8 mouse cellular contexts compared by ENCODE assay signal in the genomic region with DNA sequence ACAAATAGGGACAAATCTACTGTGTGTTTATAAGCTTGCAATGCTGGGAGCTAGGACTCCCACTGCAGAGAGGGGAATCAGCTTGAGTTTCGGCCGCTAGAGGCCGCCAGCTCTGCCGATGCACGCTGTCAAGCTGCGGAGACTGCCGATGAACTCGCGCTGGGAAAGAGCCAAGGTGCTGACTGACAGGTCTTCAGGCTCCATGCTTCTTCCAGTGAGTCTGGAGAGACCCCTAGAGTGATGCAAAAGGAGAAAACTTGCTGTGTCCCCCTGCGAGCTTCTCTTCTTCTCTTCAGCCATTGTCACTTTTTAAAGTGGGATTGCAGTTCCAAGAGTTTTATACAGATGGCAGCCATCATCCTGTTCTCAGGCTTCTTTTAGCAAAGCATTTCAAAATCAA. TPM values are rescaled to one million over a fixed set of nuclear protein-coding genes. Genes with fewer than 3 reads are reported as not detected.
DNase-seq lines count a peak whose midpoint lies in the region; ATAC-seq and TF ChIP-seq lines count a peak whose summit lies in the region.

No protein-coding gene starts in this region.

- peaks cover 57% of the 10 kb centered on the region for H3K36me3 ChIP-seq in E14TG2a.4 (ENCODE audit: insufficient read depth, low read length)
- H3K36me3 ChIP-seq in forebrain, embryonic 13.5 days (ENCODE audit: poor library complexity, severe bottlenecking) = peaks cover 45% of the 10 kb centered on the region
- H3K36me3 ChIP-seq in heart, postnatal 0 days (replicated peaks; ENCODE audit: control insufficient read depth, insufficient read depth, low read length) = peaks cover 39% of the 10 kb centered on the region
- peaks cover 5% of the 10 kb centered on the region for H3K36me3 ChIP-seq in liver, embryonic 14.5 days (replicated peaks; ENCODE audit: control insufficient read depth, insufficient read depth, low read depth)
- peaks cover 35% of the 10 kb centered on the region for H3K36me3 ChIP-seq in neural tube, embryonic 12.5 days
- H3K36me3 ChIP-seq in stomach, embryonic 16.5 days (ENCODE audit: control insufficient read depth, insufficient read depth, low read length) = peaks cover 7% of the 10 kb centered on the region; the same call in 1 of the 2 replicates

- WGBS in forebrain, embryonic 13.5 days = 5% methylated on average over 10 of the region's 10 CpGs
- under 1% methylated on average over 10 of the region's 10 CpGs for WGBS in heart, postnatal 0 days
- WGBS in liver, embryonic 14.5 days (ENCODE audit: insufficient replicate concordance) = 5% methylated on average over 10 of the region's 10 CpGs
- 4% methylated on average over 10 of the region's 10 CpGs for WGBS in neural tube, embryonic 12.5 days
- 5% methylated on average over 10 of the region's 10 CpGs for WGBS in stomach, embryonic 16.5 days

- no peaks in the 10 kb centered on the region for H3K27me3 ChIP-seq in E14TG2a.4 (ENCODE audit: insufficient read depth, low read length)
- H3K27me3 ChIP-seq in forebrain, embryonic 13.5 days = no peaks in the 10 kb centered on the region
- no peaks in the 10 kb centered on the region for H3K27me3 ChIP-seq in heart, postnatal 0 days (ENCODE audit: control insufficient read depth, insufficient read depth, low read length)
- no peaks in the 10 kb centered on the region for H3K27me3 ChIP-seq in liver, embryonic 14.5 days (ENCODE audit: control insufficient read depth, insufficient read depth, low read length)
- H3K27me3 ChIP-seq in neural tube, embryonic 12.5 days (replicated peaks) = no peaks in the 10 kb centered on the region
- H3K27me3 ChIP-seq in stomach, embryonic 16.5 days (ENCODE audit: control insufficient read depth, insufficient read depth, low read length) = no peaks in the 10 kb centered on the region

- H3K27ac ChIP-seq in forebrain, embryonic 13.5 days = no peak overlapping the region
- H3K27ac ChIP-seq in heart, postnatal 0 days (ENCODE audit: low read depth) = no peak overlapping the region
- H3K27ac ChIP-seq in liver, embryonic 14.5 days = no peak overlapping the region
- H3K27ac ChIP-seq in neural tube, embryonic 12.5 days = no peak overlapping the region
- H3K27ac ChIP-seq in stomach, embryonic 16.5 days (ENCODE audit: low read length) = no peak overlapping the region

- H3K9me3 ChIP-seq in E14TG2a.4 (ENCODE audit: low read length) = no peaks in the 10 kb centered on the region
- H3K9me3 ChIP-seq in forebrain, embryonic 13.5 days (replicated peaks) = no peaks in the 10 kb centered on the region
- no peaks in the 10 kb centered on the region for H3K9me3 ChIP-seq in heart, postnatal 0 days (replicated peaks; ENCODE audit: control insufficient read depth, low read length)
- H3K9me3 ChIP-seq in liver, embryonic 14.5 days (ENCODE audit: control insufficient read depth, low read length) = no peaks in the 10 kb centered on the region
- H3K9me3 ChIP-seq in neural tube, embryonic 12.5 days = no peaks in the 10 kb centered on the region
- no peaks in the 10 kb centered on the region for H3K9me3 ChIP-seq in stomach, embryonic 16.5 days (replicated peaks; ENCODE audit: control insufficient read depth, low read length)

- TF ChIP-seq CTCF in E14TG2a.4 (conservative IDR thresholded peaks at IDR 0.05; ENCODE audit: low read length) = peak; percentile 93
- TF ChIP-seq CTCF in heart, postnatal 0 days (IDR thresholded peaks at IDR 0.05; ENCODE audit: low read depth) = peak; percentile 82
- TF ChIP-seq CTCF in liver, embryonic 14.5 days (IDR thresholded peaks at IDR 0.05; ENCODE audit: low read depth) = peak; percentile 93

- peak; percentile 52; the same call in 1 of the 2 replicates for ATAC-seq in cerebellum, adult (ENCODE audit: insufficient number of reproducible peaks, low FRiP score, low TSS enrichment)
- peak; percentile 79; the same call in 1 of the 2 replicates for ATAC-seq in forebrain, embryonic 13.5 days
- ATAC-seq in heart, postnatal 0 days (ENCODE audit: insufficient read depth, low read depth) = peak; percentile 77
- ATAC-seq in liver, embryonic 14.5 days (ENCODE audit: insufficient read depth) = peak; percentile 53; the same call in 1 of the 2 replicates
- ATAC-seq in neural tube, embryonic 12.5 days (ENCODE audit: low FRiP score, low read depth) = no peak
- ATAC-seq in stomach, embryonic 16.5 days (ENCODE audit: insufficient read depth, low FRiP score) = peak; percentile 63; the same call in 1 of the 2 replicates

- peaks cover 51% of the 10 kb centered on the region for H3K4me1 ChIP-seq in E14TG2a.4 (replicated peaks; ENCODE audit: low read depth, low read length)
- H3K4me1 ChIP-seq in forebrain, embryonic 13.5 days = no peaks in the 10 kb centered on the region
- H3K4me1 ChIP-seq in heart, postnatal 0 days (ENCODE audit: control insufficient read depth, insufficient read depth) = no peaks in the 10 kb centered on the region
- H3K4me1 ChIP-seq in liver, embryonic 14.5 days (replicated peaks; ENCODE audit: control insufficient read depth in 2 of 2, insufficient read depth in 2 of 2, low read length in 1 of 2) = no peaks in the 10 kb centered on the region
- no peaks in the 10 kb centered on the region for H3K4me1 ChIP-seq in neural tube, embryonic 12.5 days
- no peaks in the 10 kb centered on the region for H3K4me1 ChIP-seq in stomach, embryonic 16.5 days (ENCODE audit: control insufficient read depth, insufficient read depth, low read length)

- TF ChIP-seq EP300 in heart, postnatal 0 days (IDR thresholded peaks at IDR 0.05; ENCODE audit: low read depth) = no peak
- no peak for TF ChIP-seq EP300 in liver, embryonic 14.5 days (IDR thresholded peaks at IDR 0.05; ENCODE audit: low read depth)

- DNase-seq in heart, postnatal 0 days (ENCODE audit: low spot score) = peak; percentile 54
- peak; percentile 76 to 92 for DNase-seq in kidney, postnatal 36 days
- DNase-seq in liver, embryonic 14.5 days (ENCODE audit: low read depth in 3 of 3, low spot score in 3 of 3) = peak in 1 of 3 experiments; percentile 26

- H3K4me3 ChIP-seq in E14TG2a.4 (replicated peaks; ENCODE audit: low read length) = no peak overlapping the region
- H3K4me3 ChIP-seq in forebrain, embryonic 13.5 days = no peak overlapping the region
- peak overlapping the region; percentile 22; the same call in 1 of the 2 replicates for H3K4me3 ChIP-seq in heart, postnatal 0 days (ENCODE audit: low read depth, low read length)
- H3K4me3 ChIP-seq in liver, embryonic 14.5 days (ENCODE audit: insufficient read depth in 1 of 2, low read depth in 2 of 2, low read length in 2 of 2) = no peak overlapping the region
- no peak overlapping the region for H3K4me3 ChIP-seq in neural tube, embryonic 12.5 days
- H3K4me3 ChIP-seq in stomach, embryonic 16.5 days (replicated peaks; ENCODE audit: low read length) = peak overlapping the region; percentile 34

- H3K9ac ChIP-seq in forebrain, embryonic 13.5 days = no peak overlapping the region
- no peak overlapping the region for H3K9ac ChIP-seq in heart, postnatal 0 days (replicated peaks; ENCODE audit: low read depth, low read length)
- no peak overlapping the region for H3K9ac ChIP-seq in liver, embryonic 14.5 days (replicated peaks)
- no peak overlapping the region for H3K9ac ChIP-seq in neural tube, embryonic 12.5 days
- peak overlapping the region; percentile 60 for H3K9ac ChIP-seq in stomach, embryonic 16.5 days (ENCODE audit: low read length)

- peak overlapping the region; percentile 46 for H3K4me2 ChIP-seq in forebrain, embryonic 13.5 days
- H3K4me2 ChIP-seq in heart, postnatal 0 days (ENCODE audit: low read depth, low read length) = peak overlapping the region; percentile 52
- peak overlapping the region; percentile 50; the same call in 1 of the 2 replicates for H3K4me2 ChIP-seq in liver, embryonic 14.5 days (ENCODE audit: low read depth)
- peak overlapping the region; percentile 39 for H3K4me2 ChIP-seq in neural tube, embryonic 12.5 days (replicated peaks)
- H3K4me2 ChIP-seq in stomach, embryonic 16.5 days (ENCODE audit: low read depth, low read length) = peak overlapping the region; percentile 53

RNA-seq across cellular contexts. Expression of a gene that starts 6.4 kb away (rescaled TPM):
- 24.8 and 27.0 TPM in 2 replicates for polyA plus RNA-seq in forebrain, embryonic 13.5 days (2015; fragmentation: Nextera tagmentation; extraction: Ambion mirVana)
- total RNA-seq in heart, postnatal 0 days (2014; rRNA removed; ENCODE audit: low replicate concordance) = 2.8 and 4.3 TPM in 2 replicates
- 3.4 and 3.8 TPM in 2 replicates for polyA plus RNA-seq in heart, postnatal 0 days (2015; fragmentation: Nextera tagmentation; extraction: Ambion mirVana)
- 28.7 and 33.7 TPM in 2 replicates for polyA plus RNA-seq in liver, embryonic 14.5 days (2012; rRNA removed)
- polyA plus RNA-seq in liver, embryonic 14.5 days (2014; fragmentation: Nextera tagmentation; extraction: Ambion mirVana) = 30.8 and 33.5 TPM in 2 replicates
- 21.0 and 22.1 TPM in 2 replicates for polyA plus RNA-seq in neural tube, embryonic 12.5 days (2016; fragmentation: Nextera tagmentation; extraction: Ambion mirVana)
- 19.0 and 19.6 TPM in 2 replicates for polyA plus RNA-seq in stomach, embryonic 16.5 days (2015; fragmentation: Nextera tagmentation; extraction: Ambion mirVana)

RNA-seq across cellular contexts. Expression of a gene that starts 31.0 kb away (rescaled TPM):
- 44.8 and 48.9 TPM in 2 replicates for polyA plus RNA-seq in forebrain, embryonic 13.5 days (2015; fragmentation: Nextera tagmentation; extraction: Ambion mirVana)
- 15.4 and 18.5 TPM in 2 replicates for total RNA-seq in heart, postnatal 0 days (2014; rRNA removed; ENCODE audit: low replicate concordance)
- 28.2 and 31.3 TPM in 2 replicates for polyA plus RNA-seq in heart, postnatal 0 days (2015; fragmentation: Nextera tagmentation; extraction: Ambion mirVana)
- polyA plus RNA-seq in liver, embryonic 14.5 days (2012; rRNA removed) = 8.1 and 10.9 TPM in 2 replicates
- polyA plus RNA-seq in liver, embryonic 14.5 days (2014; fragmentation: Nextera tagmentation; extraction: Ambion mirVana) = 15.6 and 16.3 TPM in 2 replicates
- 46.8 and 48.4 TPM in 2 replicates for polyA plus RNA-seq in neural tube, embryonic 12.5 days (2016; fragmentation: Nextera tagmentation; extraction: Ambion mirVana)
- polyA plus RNA-seq in stomach, embryonic 16.5 days (2015; fragmentation: Nextera tagmentation; extraction: Ambion mirVana) = 43.6 and 47.9 TPM in 2 replicates

RNA-seq across cellular contexts. Expression of a gene that starts 39.5 kb away (rescaled TPM):
- not detected in 2 replicates for polyA plus RNA-seq in forebrain, embryonic 13.5 days (2015; fragmentation: Nextera tagmentation; extraction: Ambion mirVana)
- total RNA-seq in heart, postnatal 0 days (2014; rRNA removed; ENCODE audit: low replicate concordance) = not detected in 2 replicates
- not detected in 2 replicates for polyA plus RNA-seq in heart, postnatal 0 days (2015; fragmentation: Nextera tagmentation; extraction: Ambion mirVana)
- polyA plus RNA-seq in liver, embryonic 14.5 days (2012; rRNA removed) = not detected in 2 replicates
- not detected in 2 replicates for polyA plus RNA-seq in liver, embryonic 14.5 days (2014; fragmentation: Nextera tagmentation; extraction: Ambion mirVana)
- polyA plus RNA-seq in neural tube, embryonic 12.5 days (2016; fragmentation: Nextera tagmentation; extraction: Ambion mirVana) = not detected in 2 replicates
- not detected in 2 replicates for polyA plus RNA-seq in stomach, embryonic 16.5 days (2015; fragmentation: Nextera tagmentation; extraction: Ambion mirVana)

Comparison
In these comparisons a context has a peak if more than half of its experiments do, and no peak if none do; other contexts are left out.
1. H3K4me3 ChIP-seq: peak in heart, postnatal 0 days (single experiment) and stomach, embryonic 16.5 days (single experiment); none in E14TG2a.4 (single experiment), forebrain, embryonic 13.5 days (single experiment), liver, embryonic 14.5 days (0 of 2) and neural tube, embryonic 12.5 days (single experiment).
2. Peak in every context shown above with its lines, with median percentiles within 50 percentile points of each other: CTCF ChIP-seq and H3K4me2 ChIP-seq.